Mouse (Mus musculus): ENCODE measurements around the gene Itgb4.
A peak's percentile ranks its signal among the peaks of the same experiment; 100 is the strongest.

Itgb4 gene

DNA sequence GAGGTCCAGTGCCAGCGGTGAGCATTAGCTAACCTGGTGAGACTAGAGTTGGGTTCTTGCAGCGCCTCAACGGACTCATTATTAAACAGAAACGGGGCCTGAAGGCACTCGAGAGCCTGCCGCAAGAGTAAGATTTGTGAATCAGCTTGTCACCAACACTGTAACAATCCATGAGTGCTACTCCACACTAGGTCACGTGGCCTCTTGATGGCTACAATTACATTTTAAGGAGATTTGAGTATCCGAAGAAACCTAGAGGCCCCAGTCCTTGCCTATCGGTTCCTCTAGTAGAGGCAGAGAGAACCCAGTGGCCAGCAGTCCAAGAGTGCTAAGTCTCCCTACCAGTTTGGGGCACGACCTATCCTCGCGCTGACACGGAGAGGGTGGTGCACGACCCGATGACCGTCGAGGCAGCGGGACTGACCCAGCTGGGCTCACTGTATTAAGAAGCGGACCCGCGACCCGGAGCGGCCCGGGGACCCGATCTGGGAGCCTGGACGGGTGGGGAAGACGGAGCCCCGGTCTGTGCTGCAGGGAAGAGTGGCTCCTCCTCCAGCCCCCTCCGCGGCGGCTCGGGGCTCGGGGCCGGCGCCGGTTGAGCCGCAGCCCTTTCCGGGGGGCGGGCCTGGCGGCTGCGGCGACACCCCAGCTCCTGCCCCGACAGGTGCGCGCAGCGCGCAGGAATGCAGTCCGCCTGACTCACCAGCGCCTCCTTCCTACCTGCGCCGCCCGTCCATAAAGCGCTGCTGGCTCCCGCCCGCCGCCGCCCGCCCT lies at the start of gene Itgb4:
Gene Itgb4, plus strand, starts transcription at position 401 of the 774 bp plus-strand sequence.
- DNase-seq (ENCODE audit: low spot score) = peak; percentile 15

- no peak for DNase-seq (ENCODE audit: low spot score)
These were observed 45.5 kb upstream of the Itgb4 start for GRCm38 (mm10) chr11:115929031-115929430.

DNA sequence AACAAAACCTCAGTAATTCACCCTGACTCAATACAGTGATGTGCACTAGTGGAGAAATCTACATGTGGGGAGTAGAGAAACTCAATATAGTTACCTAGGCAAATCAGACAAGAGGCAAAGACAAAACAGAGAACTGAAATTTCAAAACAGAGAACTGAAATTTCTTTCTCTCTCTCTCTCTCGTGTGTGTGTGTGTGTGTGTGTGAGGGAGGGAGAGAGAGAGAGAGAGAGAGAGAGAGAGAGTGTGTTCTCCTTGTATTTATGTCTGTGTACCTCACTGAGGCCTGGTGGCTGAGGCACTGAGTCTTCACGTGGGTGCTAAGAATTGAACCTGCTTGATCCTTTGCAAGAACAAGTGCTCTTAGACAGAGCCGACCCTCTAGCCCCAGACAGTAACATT lies 44.7 kb upstream of the Itgb4 start:
- DNase-seq (ENCODE audit: low spot score) = no peak

DNA sequence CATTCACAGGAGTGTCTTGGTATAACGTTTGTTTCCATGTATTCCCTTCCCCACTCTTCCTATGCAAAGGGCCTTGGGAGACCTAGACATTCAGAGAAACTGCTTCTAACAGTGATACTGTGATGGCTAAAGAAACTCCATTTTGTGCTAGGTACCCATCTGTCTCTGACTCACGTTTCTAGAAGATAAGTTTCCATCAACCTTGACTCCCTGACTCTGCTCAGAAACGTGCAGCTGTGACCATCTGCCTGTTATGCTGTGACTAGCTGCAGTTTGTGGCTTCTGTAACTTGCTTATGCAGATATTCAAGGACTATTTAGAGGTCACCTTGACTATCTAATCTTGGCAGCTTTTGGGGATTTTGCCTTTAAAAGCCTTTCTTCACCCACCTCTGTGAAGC lies 43.3 kb upstream of the Itgb4 start:
- DNase-seq (ENCODE audit: low spot score) = no peak

GRCm38 (mm10) chr11:115933108-115933746 lies 41.3 kb upstream of the Itgb4 start, which contains the start of the genes Sap30bp and Recql5:
Sap30bp (plus strand) TSS chr11:115933282.
Recql5 (minus strand) TSS chr11:115933477.
- peak; percentile 98 for DNase-seq (ENCODE audit: low spot score)

DNA sequence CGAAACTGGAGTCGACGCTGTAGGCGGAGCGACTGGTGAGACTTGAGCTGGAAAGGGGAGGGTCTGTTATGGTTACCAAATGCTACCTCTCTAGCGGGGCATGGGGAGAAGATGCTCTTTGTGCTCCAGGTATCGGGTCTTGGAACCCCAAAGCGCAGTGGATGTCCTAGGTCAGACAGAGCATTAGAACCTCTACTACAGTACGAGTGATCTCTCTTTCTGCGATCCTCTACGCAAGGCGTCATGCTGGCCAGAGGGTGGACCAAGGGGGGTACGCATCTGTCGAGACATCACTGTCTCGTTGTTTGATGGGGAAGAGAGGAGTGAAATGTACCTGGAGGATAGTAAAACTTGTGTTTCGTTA lies 40.8 kb upstream of the Itgb4 start:
- DNase-seq (ENCODE audit: low spot score) = no peak

- DNase-seq (ENCODE audit: low spot score) = peak; percentile 81
These were observed 34.7 kb upstream of the Itgb4 start for GRCm38 (mm10) chr11:115939690-115940329.

GRCm38 (mm10) chr11:115941980-115942379 lies 32.5 kb upstream of the Itgb4 start:
- no peak for DNase-seq (ENCODE audit: low spot score)

DNA sequence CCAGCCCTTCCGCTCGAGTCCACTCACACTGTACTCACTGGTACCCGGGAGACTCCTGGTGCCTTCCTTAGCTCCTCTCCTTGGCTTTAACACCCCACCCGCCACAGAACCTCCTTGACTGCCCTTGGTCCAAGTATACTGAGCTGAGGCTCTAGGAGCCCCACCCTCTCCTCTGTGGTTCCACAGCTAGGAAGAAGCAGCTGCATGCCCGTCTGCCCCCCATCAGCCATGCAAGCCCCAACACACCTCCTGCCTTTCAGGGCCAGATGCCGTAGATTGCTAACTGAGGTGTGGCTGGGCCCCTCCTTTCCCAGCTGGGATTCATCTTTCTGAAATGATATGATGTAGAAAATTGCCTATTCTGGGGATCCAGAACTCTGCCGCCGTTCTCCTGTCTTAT lies 29.3 kb upstream of the Itgb4 start:
- DNase-seq (ENCODE audit: low spot score) = no peak

DNA sequence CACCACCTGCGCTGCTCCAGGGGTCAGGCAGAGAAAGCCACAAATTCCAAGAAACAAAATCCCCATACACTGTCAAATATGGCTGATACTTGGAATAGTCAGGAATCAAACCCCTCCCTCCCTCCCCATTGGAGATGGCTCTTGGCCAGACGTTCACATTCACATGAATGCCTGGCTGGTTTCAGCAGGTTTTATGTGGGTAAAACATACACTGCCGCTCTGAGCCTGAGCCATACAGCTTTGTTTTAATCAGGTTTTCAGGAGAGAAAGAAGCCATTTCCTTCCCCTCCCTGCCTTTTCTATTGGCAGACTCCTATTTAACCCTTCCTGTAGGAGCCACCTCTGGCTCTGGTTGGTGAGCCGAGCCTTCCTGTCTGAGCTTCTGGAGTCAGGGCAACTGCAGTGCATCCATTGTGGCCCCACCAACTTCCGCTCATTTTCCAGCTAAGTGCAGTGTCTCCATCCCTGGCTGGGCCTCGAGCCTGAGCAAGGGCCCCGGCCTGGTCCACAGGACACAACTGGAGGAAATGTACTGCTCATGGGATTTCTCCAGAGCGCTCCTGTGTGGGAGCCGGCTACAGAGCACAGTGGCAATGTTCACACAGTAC lies 28.2 kb upstream of the Itgb4 start:
- DNase-seq (ENCODE audit: low spot score) = no peak

- DNase-seq (ENCODE audit: low spot score) = no peak
These were observed 26.2 kb upstream of the Itgb4 start for GRCm38 (mm10) chr11:115948316-115948715.

DNA sequence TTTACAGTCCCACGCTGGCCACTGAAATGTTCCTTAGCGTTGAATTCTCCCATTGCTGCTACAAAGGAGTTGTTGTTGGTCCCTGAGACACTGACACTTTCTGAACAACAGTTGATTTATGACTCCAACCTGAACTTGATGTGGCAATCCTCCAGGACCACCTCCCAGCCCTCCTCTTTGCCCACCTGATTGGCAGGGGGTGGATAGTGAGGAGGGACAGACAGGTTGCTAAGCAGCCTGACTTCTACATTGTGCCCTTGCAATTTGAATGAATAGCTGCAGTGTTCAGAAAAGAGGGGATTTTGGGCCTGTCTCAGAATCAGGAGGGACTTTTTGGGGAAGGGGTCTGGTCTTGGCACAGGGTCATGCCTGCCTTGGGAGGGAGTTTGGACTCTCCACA lies 23.8 kb upstream of the Itgb4 start:
- no peak for DNase-seq (ENCODE audit: low spot score)

DNA sequence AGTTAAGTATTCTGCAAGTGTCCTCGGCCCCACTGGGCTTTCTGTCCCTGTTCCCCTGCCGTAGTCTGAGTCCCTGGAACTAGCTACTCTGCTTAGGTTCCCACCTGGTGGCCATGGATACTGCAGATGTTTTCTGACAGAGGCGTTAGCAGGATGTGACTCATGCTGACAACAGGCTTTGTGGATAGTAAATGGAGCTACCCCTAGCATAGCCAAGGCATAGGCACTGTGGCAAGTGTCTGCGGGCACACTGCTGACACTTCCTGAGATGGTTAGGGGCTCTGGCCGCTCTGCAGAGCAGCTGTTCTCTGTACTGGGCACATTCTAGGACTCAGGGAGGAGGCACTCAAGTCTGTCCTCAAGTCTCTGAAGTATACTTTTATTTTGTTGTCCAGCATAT lies 19.8 kb upstream of the Itgb4 start:
- DNase-seq (ENCODE audit: low spot score) = peak; percentile 56

DNA sequence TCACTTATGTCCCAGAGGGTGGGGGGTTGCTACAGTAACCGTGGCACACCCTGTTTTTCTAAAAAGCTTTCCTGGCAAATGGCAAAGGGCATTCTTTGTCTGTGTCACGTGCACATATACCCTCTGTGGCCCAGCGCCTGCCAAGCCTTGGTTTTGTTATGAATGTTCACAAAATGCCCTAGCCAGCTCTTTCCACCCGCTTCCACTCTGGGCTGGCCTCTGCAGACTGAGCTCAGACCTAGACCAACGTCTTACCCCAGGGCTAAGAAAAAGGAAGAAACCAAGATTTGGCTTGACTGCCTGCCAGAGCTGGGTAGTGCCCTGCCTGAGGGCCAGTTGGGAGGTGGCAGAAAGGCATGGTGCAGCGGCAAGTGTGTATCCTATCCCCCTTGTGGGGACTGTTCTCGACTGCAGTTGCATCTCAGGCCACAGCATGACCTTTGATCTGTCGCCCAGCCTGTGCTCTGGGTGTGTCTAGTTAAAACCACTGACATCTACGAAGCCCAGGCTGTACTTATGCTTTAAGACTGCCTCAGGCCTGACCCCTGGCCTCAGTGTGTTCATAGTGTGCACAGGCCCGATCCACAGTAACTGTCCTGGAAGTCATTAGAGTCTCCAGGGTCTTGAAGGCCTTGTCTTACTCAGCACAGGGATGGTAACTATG lies 19.2 kb upstream of the Itgb4 start:
- DNase-seq (ENCODE audit: low spot score) = peak; percentile 32

DNA sequence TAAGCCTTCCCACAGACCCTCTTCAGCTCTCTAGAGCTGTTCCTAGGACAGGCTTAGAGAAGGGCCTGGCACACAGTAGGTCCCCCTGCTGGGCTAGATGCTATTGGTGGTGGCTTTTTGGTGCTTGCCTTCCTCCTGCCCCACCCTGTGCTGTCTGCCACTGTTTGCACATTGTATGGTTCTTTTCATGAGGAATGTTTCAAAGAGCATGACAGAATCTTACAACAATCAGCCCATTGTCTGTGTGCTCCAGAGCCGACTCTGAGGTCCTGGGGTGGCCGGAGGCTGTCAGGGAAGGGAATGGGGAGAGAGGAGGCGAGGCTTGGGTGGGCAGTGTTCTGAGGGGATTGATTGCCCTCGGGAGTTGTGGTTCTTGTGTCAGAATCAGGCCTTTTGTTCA lies 18.1 kb upstream of the Itgb4 start:
- peak; percentile 30 for DNase-seq (ENCODE audit: low spot score)

- peak; percentile 40 for DNase-seq (ENCODE audit: low spot score)
These were observed 16.5 kb upstream of the Itgb4 start for GRCm38 (mm10) chr11:115957971-115958370.

GRCm38 (mm10) chr11:115959018-115959417 lies 15.5 kb upstream of the Itgb4 start:
- DNase-seq (ENCODE audit: low spot score) = no peak

GRCm38 (mm10) chr11:115962651-115963412 lies 11.7 kb upstream of the Itgb4 start:
- DNase-seq (ENCODE audit: low spot score) = no peak

- peak; percentile 87 for DNase-seq (ENCODE audit: low spot score)
These were observed 9.4 kb upstream of the Itgb4 start for GRCm38 (mm10) chr11:115964977-115965604.

DNA sequence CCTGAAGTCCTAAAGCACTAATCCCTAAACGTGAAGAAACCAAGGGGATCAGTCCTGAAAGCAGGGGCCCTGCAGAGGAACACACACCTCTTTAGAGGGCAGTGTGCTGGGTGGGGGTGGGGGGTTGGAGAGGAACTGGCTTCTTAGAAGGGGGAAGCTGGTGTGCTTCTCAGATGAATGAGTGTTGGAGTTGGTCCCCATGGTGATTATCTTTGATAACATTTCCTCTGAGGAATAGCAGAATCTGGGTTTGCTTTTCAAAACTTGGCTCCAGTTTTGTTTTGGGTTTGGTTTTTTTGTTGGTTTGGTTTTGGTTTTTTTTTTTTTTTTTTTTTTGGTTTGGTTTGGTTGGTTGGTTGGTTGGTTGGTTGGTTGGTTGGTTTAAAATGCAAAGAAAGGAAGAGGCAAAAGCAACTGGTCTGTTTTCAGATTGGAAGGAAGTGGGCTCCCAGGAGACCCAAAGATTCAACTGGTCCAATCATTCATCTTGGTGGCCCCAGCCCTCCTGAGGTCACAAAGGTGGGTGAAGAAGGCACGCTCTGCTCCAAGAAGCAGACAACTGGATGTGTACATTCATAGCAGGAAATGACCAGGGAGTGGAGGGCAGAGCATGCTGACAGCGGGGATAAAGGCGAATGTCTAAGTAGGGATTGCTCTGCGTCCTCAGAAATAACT lies 5.6 kb upstream of the Itgb4 start:
- DNase-seq (ENCODE audit: low spot score) = no peak

All from MN1 (cell line).